Mouse (Mus musculus): Measurements from ENCODE around the gene Spin1. TPM values are rescaled to one million over a fixed set of nuclear protein-coding genes. Genes with fewer than 3 reads are reported as not detected.

Gene Spin1
- total and polyA plus RNA-seq, 3 experiments, result 14.2 to 33.7 (median 33.5) TPM

GRCm38 (mm10) chr13:51136315-51136714 lies 35.6 kb downstream of the Spin1 start:
- no peak overlapping the region for H3K9ac ChIP-seq (ENCODE audit: low read depth, low read length)
- DNase-seq, result no peak
- H3K4me3 ChIP-seq, result no peak overlapping the region
- TF ChIP-seq CTCF (IDR thresholded peaks at IDR 0.05), result no peak
- TF ChIP-seq EP300 (IDR thresholded peaks at IDR 0.05; ENCODE audit: insufficient read depth, low read depth, low read length), result no peak
- no peak for TF ChIP-seq POLR2A (IDR thresholded peaks at IDR 0.05; ENCODE audit: insufficient read depth, low read depth, low read length)
- WGBS, result 84% methylated on average over 4 of the region's 4 CpGs
- no peak overlapping the region for H3K27ac ChIP-seq
- intact Hi-C loops (cut with DNase I), result loop anchor here (5.0 kb wide), 1 partner anchor 34 kb away; the partner anchor contains the start of gene Spin1
- no peaks in the 10 kb centered on the region for H3K27me3 ChIP-seq (ENCODE audit: control insufficient read depth, insufficient read depth, low read length)
- H3K4me1 ChIP-seq (ENCODE audit: control insufficient read depth, insufficient read depth, low read length), result peaks cover 7% of the 10 kb centered on the region
- peaks cover 2% of the 10 kb centered on the region; the same call in 1 of the 2 replicates for H3K79me2 ChIP-seq (replicated peaks; ENCODE audit: control insufficient read depth, insufficient read depth, low read length)
- peaks cover 7% of the 10 kb centered on the region for H3K36me3 ChIP-seq (ENCODE audit: control insufficient read depth, insufficient read depth, low read length)

GRCm38 (mm10) chr13:51136996-51137701 lies 36.5 kb downstream of the Spin1 start:
- H3K36me3 ChIP-seq (ENCODE audit: control insufficient read depth, insufficient read depth, low read length), result peaks cover 7% of the 10 kb centered on the region
- H3K9ac ChIP-seq (ENCODE audit: low read depth, low read length), result no peak overlapping the region
- intact Hi-C loops (cut with DNase I), result loop anchor here (5.0 kb wide), 1 partner anchor 35 kb away; the partner anchor contains the start of gene Spin1
- peaks cover 2% of the 10 kb centered on the region; the same call in 1 of the 2 replicates for H3K79me2 ChIP-seq (replicated peaks; ENCODE audit: control insufficient read depth, insufficient read depth, low read length)
- WGBS, result 39% methylated on average over 2 of the region's 2 CpGs
- TF ChIP-seq POLR2A (IDR thresholded peaks at IDR 0.05; ENCODE audit: insufficient read depth, low read depth, low read length), result no peak
- TF ChIP-seq CTCF (IDR thresholded peaks at IDR 0.05), result no peak
- no peak for TF ChIP-seq EP300 (IDR thresholded peaks at IDR 0.05; ENCODE audit: insufficient read depth, low read depth, low read length)
- peaks cover 7% of the 10 kb centered on the region for H3K4me1 ChIP-seq (ENCODE audit: control insufficient read depth, insufficient read depth, low read length)
- H3K27ac ChIP-seq, result no peak overlapping the region
- no peak for DNase-seq
- no peak overlapping the region for H3K4me3 ChIP-seq
- no peaks in the 10 kb centered on the region for H3K27me3 ChIP-seq (ENCODE audit: control insufficient read depth, insufficient read depth, low read length)

GRCm38 (mm10) chr13:51137702-51138031 lies 37.0 kb downstream of the Spin1 start:
- no peak for DNase-seq
- H3K27me3 ChIP-seq (ENCODE audit: control insufficient read depth, insufficient read depth, low read length), result no peaks in the 10 kb centered on the region
- H3K36me3 ChIP-seq (ENCODE audit: control insufficient read depth, insufficient read depth, low read length), result peaks cover 7% of the 10 kb centered on the region
- TF ChIP-seq POLR2A (IDR thresholded peaks at IDR 0.05; ENCODE audit: insufficient read depth, low read depth, low read length) (no peak), EP300 (IDR thresholded peaks at IDR 0.05; ENCODE audit: insufficient read depth, low read depth, low read length) (no peak), CTCF (IDR thresholded peaks at IDR 0.05) (no peak)
- no peak overlapping the region for H3K9ac ChIP-seq (ENCODE audit: low read depth, low read length)
- peaks cover 2% of the 10 kb centered on the region; the same call in 1 of the 2 replicates for H3K79me2 ChIP-seq (replicated peaks; ENCODE audit: control insufficient read depth, insufficient read depth, low read length)
- H3K4me1 ChIP-seq (ENCODE audit: control insufficient read depth, insufficient read depth, low read length), result peaks cover 7% of the 10 kb centered on the region
- H3K4me3 ChIP-seq, result no peak overlapping the region
- intact Hi-C loops (cut with DNase I), result loop anchor here (5.0 kb wide), 1 partner anchor 35 kb away; the partner anchor contains the start of gene Spin1
- no peak overlapping the region for H3K27ac ChIP-seq

- no peaks in the 10 kb centered on the region for H3K36me3 ChIP-seq (ENCODE audit: control insufficient read depth, insufficient read depth, low read length)
- WGBS, result 51% methylated on average over 1 of the region's 1 CpGs
- intact Hi-C loops (cut with DNase I), result no loop called here
Measured at GRCm38 (mm10) chr13:51147106-51147505, 46.4 kb downstream of the Spin1 start.

GRCm38 (mm10) chr13:51152966-51153669 lies 52.4 kb downstream of the Spin1 start:
- intact Hi-C loops (cut with DNase I), result no loop called here
- Histone ChIP-seq H3K79me2 (replicated peaks; ENCODE audit: control insufficient read depth, insufficient read depth, low read length) (no peaks in the 10 kb centered on the region), H3K27ac (no peak overlapping the region), H3K27me3 (ENCODE audit: control insufficient read depth, insufficient read depth, low read length) (no peaks in the 10 kb centered on the region), H3K36me3 (ENCODE audit: control insufficient read depth, insufficient read depth, low read length) (no peaks in the 10 kb centered on the region), H3K9ac (ENCODE audit: low read depth, low read length) (no peak overlapping the region), H3K4me1 (ENCODE audit: control insufficient read depth, insufficient read depth, low read length) (no peaks in the 10 kb centered on the region; the same call in 1 of the 2 replicates), H3K4me3 (no peak overlapping the region)
- DNase-seq, result no peak
- TF ChIP-seq EP300 (IDR thresholded peaks at IDR 0.05; ENCODE audit: insufficient read depth, low read depth, low read length) (no peak), CTCF (IDR thresholded peaks at IDR 0.05) (no peak), POLR2A (IDR thresholded peaks at IDR 0.05; ENCODE audit: insufficient read depth, low read depth, low read length) (no peak)
- WGBS, result 89% methylated on average over 4 of the region's 4 CpGs

More at GRCm38 (mm10) chr13:51147106-51147505, 46.4 kb downstream of the Spin1 start:
- no peak for DNase-seq
- Histone ChIP-seq H3K79me2 (replicated peaks; ENCODE audit: control insufficient read depth, insufficient read depth, low read length) (0 out of 2 replicates have a peak, but pooled peaks cover 1% of the 10 kb centered on the region), H3K27me3 (ENCODE audit: control insufficient read depth, insufficient read depth, low read length) (no peaks in the 10 kb centered on the region), H3K4me1 (ENCODE audit: control insufficient read depth, insufficient read depth, low read length) (no peaks in the 10 kb centered on the region), H3K4me3 (no peak overlapping the region), H3K9ac (ENCODE audit: low read depth, low read length) (no peak overlapping the region), H3K27ac (no peak overlapping the region)
- TF ChIP-seq CTCF (IDR thresholded peaks at IDR 0.05), result no peak
- no peak for TF ChIP-seq POLR2A (IDR thresholded peaks at IDR 0.05; ENCODE audit: insufficient read depth, low read depth, low read length)
- TF ChIP-seq EP300 (IDR thresholded peaks at IDR 0.05; ENCODE audit: insufficient read depth, low read depth, low read length), result no peak

GRCm38 (mm10) chr13:51153670-51154030 lies 53.0 kb downstream of the Spin1 start:
- no peak overlapping the region for H3K4me3 ChIP-seq
- H3K4me1 ChIP-seq (ENCODE audit: control insufficient read depth, insufficient read depth, low read length), result no peaks in the 10 kb centered on the region; the same call in 1 of the 2 replicates
- no peak for TF ChIP-seq POLR2A (IDR thresholded peaks at IDR 0.05; ENCODE audit: insufficient read depth, low read depth, low read length)
- no peak for TF ChIP-seq CTCF (IDR thresholded peaks at IDR 0.05)
- no peak for TF ChIP-seq EP300 (IDR thresholded peaks at IDR 0.05; ENCODE audit: insufficient read depth, low read depth, low read length)
- H3K36me3 ChIP-seq (ENCODE audit: control insufficient read depth, insufficient read depth, low read length), result no peaks in the 10 kb centered on the region
- H3K27me3 ChIP-seq (ENCODE audit: control insufficient read depth, insufficient read depth, low read length), result no peaks in the 10 kb centered on the region
- 90% methylated on average over 4 of the region's 4 CpGs for WGBS
- no peak overlapping the region for H3K27ac ChIP-seq
- no peak overlapping the region for H3K9ac ChIP-seq (ENCODE audit: low read depth, low read length)
- no peak for DNase-seq
- no peaks in the 10 kb centered on the region for H3K79me2 ChIP-seq (replicated peaks; ENCODE audit: control insufficient read depth, insufficient read depth, low read length)
- intact Hi-C loops (cut with DNase I), result no loop called here
